Mouse (Mus musculus): ENCODE data around the gene Bag5. TPM values are rescaled to one million over a fixed set of nuclear protein-coding genes. Genes with fewer than 3 reads are reported as not detected.
A peak's percentile ranks its signal among the peaks of the same experiment; 100 is the strongest.

Bag5 gene
- polyA plus RNA-seq, 1 experiment from 2014 or later = 57.6 TPM

DNA sequence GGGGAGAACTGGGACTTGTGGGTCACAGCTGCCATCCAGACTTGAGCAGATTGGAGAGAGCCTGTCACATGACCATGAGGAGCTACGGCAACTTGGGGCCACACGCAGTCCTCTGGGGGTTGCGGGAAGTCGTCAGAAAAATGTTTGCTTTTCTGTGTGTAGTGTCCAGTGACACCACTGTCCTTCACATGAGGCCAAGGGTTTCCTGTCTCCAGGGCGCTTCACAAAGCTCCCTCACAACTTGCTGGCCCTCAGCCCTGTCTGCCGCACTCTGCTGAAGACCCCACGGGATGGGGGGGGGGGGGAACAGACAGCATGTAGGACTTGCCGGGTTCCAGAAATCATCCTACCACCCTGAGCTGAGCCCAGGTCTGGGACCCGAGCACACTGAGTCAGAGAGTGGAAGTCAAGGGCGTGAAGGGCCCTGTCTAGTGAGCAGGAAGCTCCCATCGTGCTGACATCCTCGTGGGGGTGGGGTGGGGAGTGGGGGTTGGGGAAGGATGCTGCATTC, 18.7 kb downstream of the Bag5 start:
- Histone ChIP-seq H3K4me2 (peak overlapping the region; percentile 38), H3K9ac (peak overlapping the region; percentile 59), H3K27me3 (no peaks in the 10 kb centered on the region), H3K9me3 (no peaks in the 10 kb centered on the region), H3K27ac (replicated peaks) (peak overlapping the region; percentile 94), H3K4me3 (no peak overlapping the region), H3K36me3 (no peaks in the 10 kb centered on the region), H3K4me1 (replicated peaks) (peaks cover 67% of the 10 kb centered on the region)
- 2% methylated on average over 12 of the region's 12 CpGs for WGBS
- ATAC-seq (ENCODE audit: low read depth) = peak; percentile 29

DNA sequence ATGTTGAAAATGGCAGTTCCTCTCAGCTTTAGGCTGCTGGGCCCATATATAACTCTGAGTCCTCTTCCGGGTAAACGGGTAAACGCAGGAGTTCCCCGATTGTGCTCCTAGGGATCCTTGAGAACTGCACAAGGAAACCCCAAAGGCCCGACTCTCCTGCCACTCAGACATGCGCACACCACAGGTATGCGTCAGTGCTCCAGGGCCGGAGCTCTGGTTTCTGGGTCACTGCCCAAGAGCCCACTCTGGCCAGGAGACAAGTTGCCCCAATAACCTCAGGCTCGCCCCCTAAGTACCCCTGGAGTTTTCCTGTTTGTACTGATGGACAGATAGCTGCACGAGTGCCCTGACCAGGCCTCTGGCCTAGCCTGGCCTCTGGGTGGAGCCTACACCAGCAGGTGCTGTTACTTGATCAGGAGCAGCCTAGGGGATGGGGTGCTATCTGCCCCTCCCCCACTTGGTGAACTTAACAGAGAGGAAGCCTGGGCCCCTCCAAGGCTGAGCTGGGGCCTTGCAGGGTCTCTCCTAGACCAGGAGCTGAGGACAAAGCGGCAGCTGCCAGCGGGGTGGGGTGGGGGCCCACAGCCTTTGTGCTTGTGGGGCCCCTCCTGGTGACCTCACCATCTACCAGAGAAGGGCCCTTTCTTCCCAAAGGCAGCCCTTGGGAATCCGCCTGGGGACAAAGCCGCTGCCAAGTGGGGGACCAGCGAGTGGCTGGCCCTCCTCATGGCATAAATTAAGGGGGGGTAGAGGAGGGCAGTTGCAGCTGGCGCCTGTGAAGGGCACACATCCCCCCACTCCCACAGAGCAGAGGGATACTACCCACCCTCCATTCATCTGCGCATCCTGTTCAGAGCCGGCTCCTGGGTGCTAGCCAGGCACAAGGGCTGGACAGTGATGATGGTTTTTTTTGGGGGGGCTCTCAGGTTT, 19.5 kb downstream of the Bag5 start:
- Histone ChIP-seq H3K9me3 (no peaks in the 10 kb centered on the region), H3K27me3 (no peaks in the 10 kb centered on the region), H3K27ac (replicated peaks) (peak overlapping the region; percentile 94), H3K4me3 (no peak overlapping the region), H3K36me3 (no peaks in the 10 kb centered on the region), H3K4me2 (peak overlapping the region; percentile 38), H3K4me1 (replicated peaks) (peaks cover 66% of the 10 kb centered on the region), H3K9ac (peak overlapping the region; percentile 59)
- 11% methylated on average over 18 of the region's 18 CpGs for WGBS
- ATAC-seq (ENCODE audit: low read depth) = peak; percentile 81

DNA sequence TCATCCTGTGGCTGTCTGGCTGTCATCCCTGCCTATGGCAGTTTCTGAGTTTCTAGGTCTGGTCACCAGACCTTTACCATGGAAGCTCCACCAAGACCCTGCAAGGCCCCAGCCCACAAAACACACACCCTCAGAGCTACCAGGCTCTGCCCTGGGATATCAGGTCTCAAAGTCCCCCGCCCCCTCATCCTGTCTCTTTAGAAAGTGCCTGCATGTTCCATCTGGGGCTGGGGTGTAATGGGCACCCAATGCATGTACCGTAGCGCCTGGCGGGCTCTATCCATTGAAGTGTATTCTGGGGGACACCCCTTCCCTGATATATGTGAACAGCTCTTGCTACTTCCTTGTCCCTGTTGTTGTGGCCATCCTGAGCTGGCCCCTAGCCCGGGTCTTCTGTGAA, 20.2 kb downstream of the Bag5 start:
- H3K36me3 ChIP-seq = no peaks in the 10 kb centered on the region
- no peak for ATAC-seq (ENCODE audit: low read depth)
- peaks cover 70% of the 10 kb centered on the region for H3K4me1 ChIP-seq (replicated peaks)
- H3K9ac ChIP-seq = peak overlapping the region; percentile 59; the same call in 1 of the 2 replicates
- no peak overlapping the region for H3K4me3 ChIP-seq
- H3K27me3 ChIP-seq = no peaks in the 10 kb centered on the region
- H3K9me3 ChIP-seq = no peaks in the 10 kb centered on the region
- peak overlapping the region; percentile 94 for H3K27ac ChIP-seq (replicated peaks)
- 0 out of 2 replicates have a peak overlapping the region, but pooled peaks have one; percentile 38 for H3K4me2 ChIP-seq
- 59% methylated on average over 5 of the region's 5 CpGs for WGBS

DNA sequence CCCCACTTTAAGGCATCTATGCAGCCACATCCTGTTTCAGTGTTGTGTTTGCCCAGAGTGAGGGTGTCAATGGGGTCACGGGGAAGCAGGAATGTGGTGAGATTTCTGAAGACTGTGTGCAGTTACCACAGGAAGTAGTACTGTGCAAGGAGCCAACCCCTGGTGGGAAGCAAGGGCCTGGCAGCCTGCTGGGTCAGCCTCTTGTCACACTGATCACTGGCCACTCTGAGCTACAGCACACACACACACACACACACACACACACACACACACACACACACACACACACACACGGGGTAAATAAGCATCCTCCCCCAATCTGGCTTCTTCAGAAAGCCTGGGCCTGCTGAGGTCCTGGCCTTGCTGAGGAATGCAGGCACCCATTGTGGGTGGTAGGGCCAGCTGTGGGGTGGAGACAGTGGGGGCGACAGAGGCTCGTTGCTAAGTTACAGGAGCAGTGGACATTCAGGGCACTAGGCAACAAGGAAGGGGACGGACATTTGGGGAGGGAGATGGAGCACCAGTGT, 21.6 kb downstream of the Bag5 start:
- H3K27ac ChIP-seq (replicated peaks) = peak overlapping the region; percentile 94
- peak overlapping the region; percentile 38; the same call in 1 of the 2 replicates for H3K9ac ChIP-seq
- H3K4me1 ChIP-seq (replicated peaks) = peaks cover 85% of the 10 kb centered on the region
- H3K4me2 ChIP-seq = no peak overlapping the region
- ATAC-seq (ENCODE audit: low read depth) = no peak
- WGBS = 5% methylated on average over 5 of the region's 5 CpGs
- H3K9me3 ChIP-seq = no peaks in the 10 kb centered on the region
- H3K4me3 ChIP-seq = no peak overlapping the region
- no peaks in the 10 kb centered on the region for H3K27me3 ChIP-seq
- no peaks in the 10 kb centered on the region for H3K36me3 ChIP-seq

DNA sequence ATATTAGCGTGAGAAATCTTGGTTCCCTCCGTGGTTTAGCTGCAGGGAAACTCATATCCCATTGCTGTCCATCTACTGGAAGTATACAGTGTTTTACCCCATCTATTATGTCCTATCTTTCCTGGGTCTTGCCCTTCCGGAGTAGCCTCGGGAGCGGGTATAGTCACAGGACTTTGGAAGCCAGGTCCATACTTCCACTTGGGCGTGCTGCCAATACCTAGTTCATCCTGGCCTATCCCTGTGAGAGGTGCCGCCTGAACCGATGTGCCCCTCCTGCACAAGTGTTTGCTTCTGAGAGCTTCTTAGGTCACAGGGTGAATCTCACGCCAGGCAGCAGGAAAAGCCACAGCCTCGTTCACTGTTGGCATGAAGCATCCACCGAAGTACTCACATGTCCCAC, 23.6 kb downstream of the Bag5 start:
- WGBS = 85% methylated on average over 11 of the region's 11 CpGs
- Histone ChIP-seq H3K4me2 (no peak overlapping the region), H3K27ac (replicated peaks) (no peak overlapping the region), H3K27me3 (no peaks in the 10 kb centered on the region), H3K9ac (no peak overlapping the region), H3K9me3 (no peaks in the 10 kb centered on the region), H3K36me3 (no peaks in the 10 kb centered on the region), H3K4me3 (no peak overlapping the region), H3K4me1 (replicated peaks) (peaks cover 68% of the 10 kb centered on the region)
- ATAC-seq (ENCODE audit: low read depth) = no peak

DNA sequence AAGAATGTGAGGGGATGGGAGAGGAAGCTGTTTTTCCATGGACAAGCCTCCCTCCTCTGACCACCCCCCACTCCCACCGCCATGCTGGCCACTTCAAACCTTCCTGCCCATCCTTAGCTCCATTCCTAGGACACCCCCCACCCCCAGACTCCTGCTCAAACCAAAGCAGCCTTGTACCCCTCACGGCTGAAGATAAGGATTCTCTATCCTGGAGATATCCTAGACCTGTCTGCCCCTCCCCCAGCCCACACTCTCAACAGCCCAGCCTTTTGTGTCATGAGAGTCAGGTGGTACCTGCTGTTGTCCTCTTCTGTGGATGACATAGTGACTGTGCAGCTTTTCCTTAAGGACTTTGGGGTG, 25.0 kb downstream of the Bag5 start:
- ATAC-seq (ENCODE audit: low read depth) = no peak

DNA sequence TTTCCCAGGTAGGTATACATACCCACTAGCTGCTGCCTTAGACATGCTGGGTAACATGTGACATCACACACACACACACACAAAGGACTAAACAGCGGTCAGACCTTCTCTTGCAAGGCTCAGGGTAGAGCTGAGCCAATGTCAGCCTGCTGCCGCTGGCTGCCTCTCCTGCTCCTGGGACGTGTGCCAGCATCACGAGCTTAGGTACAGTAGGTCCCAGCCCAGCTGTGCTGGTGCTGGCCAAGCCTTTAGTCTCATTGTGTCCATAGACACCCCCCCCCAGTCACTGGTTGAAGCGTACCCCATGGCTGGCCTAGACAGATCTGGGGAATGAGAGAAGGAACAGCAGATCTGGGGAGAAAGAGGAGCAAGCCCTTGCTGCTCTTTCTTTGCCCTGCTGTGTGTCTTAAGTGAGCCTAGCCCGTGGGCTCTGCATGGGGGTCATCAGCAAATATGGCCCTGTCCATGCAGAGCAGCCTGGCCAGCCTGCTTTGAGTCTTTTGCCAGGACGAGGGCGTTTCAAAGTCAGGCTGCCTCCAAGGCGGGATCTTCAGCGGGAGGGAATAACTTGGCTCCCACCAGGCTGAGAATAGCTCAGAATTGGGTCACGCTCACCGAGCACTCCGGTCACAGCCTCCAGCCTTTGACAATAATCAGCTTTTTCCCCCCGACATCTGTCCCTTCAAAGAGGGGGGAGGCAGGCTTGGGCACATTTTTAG, 25.5 kb downstream of the Bag5 start:
- 15% methylated on average over 14 of the region's 14 CpGs for WGBS
- Histone ChIP-seq H3K27ac (replicated peaks) (peak overlapping the region; percentile 85), H3K4me3 (no peak overlapping the region), H3K9ac (peak overlapping the region; percentile 50; the same call in 1 of the 2 replicates), H3K36me3 (peaks cover 17% of the 10 kb centered on the region; the same call in 1 of the 2 replicates), H3K9me3 (no peaks in the 10 kb centered on the region), H3K27me3 (no peaks in the 10 kb centered on the region), H3K4me2 (no peak overlapping the region), H3K4me1 (replicated peaks) (peaks cover 49% of the 10 kb centered on the region)
- ATAC-seq (ENCODE audit: low read depth) = peak; percentile 64

More for the DNA sequence above, 25.0 kb downstream of the Bag5 start:
- H3K9ac ChIP-seq = peak overlapping the region; percentile 50; the same call in 1 of the 2 replicates
- H3K4me3 ChIP-seq = no peak overlapping the region
- H3K27me3 ChIP-seq = no peaks in the 10 kb centered on the region
- H3K9me3 ChIP-seq = no peaks in the 10 kb centered on the region
- H3K4me1 ChIP-seq (replicated peaks) = peaks cover 54% of the 10 kb centered on the region
- H3K36me3 ChIP-seq = peaks cover 11% of the 10 kb centered on the region; the same call in 1 of the 2 replicates
- WGBS = 31% methylated on average over 2 of the region's 2 CpGs
- no peak overlapping the region for H3K4me2 ChIP-seq
- H3K27ac ChIP-seq (replicated peaks) = peak overlapping the region; percentile 85

DNA sequence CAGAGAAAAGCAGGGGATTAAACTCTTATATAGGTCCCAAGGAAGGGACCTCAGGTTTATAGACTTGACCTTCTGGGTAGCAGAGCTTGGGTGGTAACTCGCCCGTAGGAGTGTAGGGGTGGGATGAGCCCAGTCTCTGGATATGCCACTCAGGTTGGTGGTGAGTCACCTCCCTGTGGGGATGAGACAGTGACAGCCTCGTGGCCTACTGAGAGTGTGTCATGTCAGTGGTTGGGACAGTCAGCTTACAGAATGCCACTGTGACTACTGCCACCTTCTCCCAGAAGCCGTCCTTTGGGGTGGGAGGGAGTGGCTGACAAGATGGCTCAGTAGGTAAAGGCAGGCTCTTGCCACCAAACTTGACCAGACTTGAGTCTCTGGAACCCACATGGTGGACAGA, 26.7 kb downstream of the Bag5 start:
- 84% methylated on average over 4 of the region's 4 CpGs for WGBS
- H3K4me3 ChIP-seq = no peak overlapping the region
- H3K27me3 ChIP-seq = no peaks in the 10 kb centered on the region
- peaks cover 26% of the 10 kb centered on the region for H3K36me3 ChIP-seq
- H3K4me2 ChIP-seq = no peak overlapping the region
- no peaks in the 10 kb centered on the region for H3K9me3 ChIP-seq
- H3K9ac ChIP-seq = no peak overlapping the region
- no peak for ATAC-seq (ENCODE audit: low read depth)
- H3K27ac ChIP-seq (replicated peaks) = peak overlapping the region; percentile 85; the same call in 1 of the 2 replicates
- H3K4me1 ChIP-seq (replicated peaks) = peaks cover 38% of the 10 kb centered on the region

DNA sequence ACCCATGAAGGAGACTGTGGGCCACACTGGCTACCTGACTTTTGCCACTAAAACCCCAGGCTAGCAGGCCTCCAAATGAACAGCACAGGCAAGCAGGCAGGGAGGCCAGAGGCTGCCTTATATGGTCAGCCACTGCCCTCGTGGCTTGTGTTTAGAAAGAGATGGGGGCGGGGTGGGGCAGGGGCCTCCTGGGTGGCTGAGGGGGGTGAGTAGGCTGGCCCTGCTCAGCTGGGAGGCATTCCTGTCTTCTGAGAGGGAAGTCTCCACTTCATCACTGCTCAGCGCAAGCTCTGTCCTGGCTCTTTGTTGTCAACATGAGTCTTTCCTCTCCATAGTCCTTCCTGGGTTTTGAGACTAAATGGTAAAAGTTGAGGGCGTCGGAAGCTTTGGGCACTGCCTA, 30.3 kb downstream of the Bag5 start:
- H3K9ac ChIP-seq = no peak overlapping the region
- H3K9me3 ChIP-seq = no peaks in the 10 kb centered on the region
- no peak overlapping the region for H3K4me2 ChIP-seq
- H3K4me3 ChIP-seq = no peak overlapping the region
- H3K27ac ChIP-seq (replicated peaks) = no peak overlapping the region
- peaks cover 37% of the 10 kb centered on the region for H3K36me3 ChIP-seq
- WGBS = 71% methylated on average over 5 of the region's 5 CpGs
- no peaks in the 10 kb centered on the region for H3K27me3 ChIP-seq
- ATAC-seq (ENCODE audit: low read depth) = no peak
- H3K4me1 ChIP-seq (replicated peaks) = peaks cover 30% of the 10 kb centered on the region

DNA sequence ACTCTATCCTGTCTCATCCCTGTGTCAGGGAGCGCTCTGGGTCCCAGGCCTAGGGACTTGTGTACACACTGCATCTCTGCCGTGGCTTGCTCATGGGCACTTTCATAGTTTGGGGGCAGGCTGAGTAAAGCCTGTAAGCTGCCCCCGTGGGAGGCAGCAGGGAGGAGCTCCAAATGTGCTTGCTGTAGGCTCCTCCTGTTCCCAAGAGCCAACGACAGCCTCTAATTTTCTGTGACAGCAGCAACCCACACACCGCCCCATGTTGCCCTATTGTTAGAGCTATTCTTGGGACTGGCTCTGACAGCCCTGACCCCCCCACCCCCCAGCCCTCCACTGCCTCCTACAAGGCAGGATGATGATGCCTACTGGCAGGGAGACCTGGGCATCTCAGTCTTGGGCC, 31.1 kb downstream of the Bag5 start:
- H3K9ac ChIP-seq = no peak overlapping the region
- 78% methylated on average over 5 of the region's 5 CpGs for WGBS

DNA sequence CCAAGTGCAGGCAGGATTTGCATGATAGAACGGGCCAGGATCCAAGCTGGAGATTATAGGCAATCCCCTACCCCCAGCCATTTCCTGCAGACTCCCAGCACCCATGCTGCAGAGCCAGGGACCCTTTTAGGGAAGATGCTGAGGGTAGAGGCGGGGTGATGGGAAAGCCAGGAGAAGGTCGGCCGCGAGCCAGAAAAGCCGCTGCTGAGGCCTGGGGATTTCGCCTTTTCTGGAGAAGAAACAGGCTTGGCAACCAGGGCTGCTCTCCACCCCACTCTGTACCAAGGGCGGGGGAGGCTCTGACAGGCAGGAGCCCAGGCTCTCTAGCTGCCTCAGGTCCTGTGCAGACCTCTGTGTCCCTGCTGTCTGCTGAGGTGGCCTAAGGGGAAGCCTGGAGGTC, 31.8 kb downstream of the Bag5 start:
- Histone ChIP-seq H3K4me3 (no peak overlapping the region), H3K9ac (no peak overlapping the region), H3K4me2 (no peak overlapping the region), H3K27me3 (no peaks in the 10 kb centered on the region), H3K27ac (replicated peaks) (no peak overlapping the region), H3K36me3 (peaks cover 37% of the 10 kb centered on the region), H3K4me1 (replicated peaks) (peaks cover 28% of the 10 kb centered on the region), H3K9me3 (no peaks in the 10 kb centered on the region)
- WGBS = 86% methylated on average over 8 of the region's 8 CpGs
- ATAC-seq (ENCODE audit: low read depth) = no peak

More for the DNA sequence above, 31.1 kb downstream of the Bag5 start:
- Histone ChIP-seq H3K4me3 (no peak overlapping the region), H3K36me3 (peaks cover 37% of the 10 kb centered on the region), H3K4me1 (replicated peaks) (peaks cover 29% of the 10 kb centered on the region), H3K4me2 (no peak overlapping the region), H3K27ac (replicated peaks) (no peak overlapping the region), H3K27me3 (no peaks in the 10 kb centered on the region), H3K9me3 (no peaks in the 10 kb centered on the region)
- no peak for ATAC-seq (ENCODE audit: low read depth)

DNA sequence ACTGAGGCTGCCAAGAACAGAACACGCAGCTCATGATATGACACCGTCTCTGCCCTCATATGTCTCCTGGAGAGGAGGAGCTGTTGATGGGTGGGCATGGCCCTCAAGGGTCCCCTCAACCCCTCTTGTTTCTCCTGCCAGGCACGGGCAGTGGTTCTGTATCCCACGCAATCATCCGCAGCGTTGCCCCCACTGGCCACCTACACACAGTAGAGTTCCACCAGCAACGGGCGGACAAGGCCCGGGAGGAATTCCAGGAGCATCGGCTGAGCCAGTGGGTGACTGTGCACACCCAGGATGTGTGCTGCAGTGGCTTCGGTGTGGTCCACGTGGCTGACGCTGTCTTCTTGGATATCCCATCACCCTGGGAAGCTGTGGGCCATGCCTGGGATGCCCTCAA, 32.4 kb downstream of the Bag5 start:
- Histone ChIP-seq H3K4me3 (no peak overlapping the region), H3K27me3 (no peaks in the 10 kb centered on the region), H3K9ac (no peak overlapping the region), H3K9me3 (no peaks in the 10 kb centered on the region), H3K27ac (replicated peaks) (no peak overlapping the region), H3K4me1 (replicated peaks) (peaks cover 28% of the 10 kb centered on the region), H3K4me2 (no peak overlapping the region), H3K36me3 (peaks cover 37% of the 10 kb centered on the region)
- ATAC-seq (ENCODE audit: low read depth) = no peak
- 93% methylated on average over 13 of the region's 13 CpGs for WGBS
